Mouse (Mus musculus) MEL (cell line): ENCODE measurements around the gene Nabp2. TPM values are rescaled to one million over a fixed set of nuclear protein-coding genes. Genes with fewer than 3 reads are reported as not detected.

Experiments
- DNase-seq: peaks from one replicate; pipeline ENCODE4 v3.0.0; 2011; ENCODE audit warnings: low read depth, low spot score
- H3K27ac ChIP-seq: 2 replicates; pipeline ENCODE4 v1.5.1; 2012; ENCODE audit warnings: low read depth, mild to moderate bottlenecking, control low read depth, low read length, moderate library complexity; ENCODE audit not compliant: control insufficient read depth
- H3K27me3 ChIP-seq, 2 experiments: fragments of 150-350 bp in 1 of 2; sonication (generic) in 1 of 2; 2 replicates each; pipeline ENCODE4 v1.6.1; 2012; ENCODE audit warnings: low read length in 2 of 2, mild to moderate bottlenecking in 2 of 2, improper control_type of control experiment in 1 of 2, moderate library complexity in 1 of 2; ENCODE audit not compliant: insufficient read depth in 2 of 2, control insufficient read depth in 1 of 2
- H3K36me3 ChIP-seq, 2 experiments: 2 replicates each; pipeline ENCODE4 v1.6.1; 2012 to 2014; ENCODE audit warnings: low read length in 2 of 2, improper control_type of control experiment in 1 of 2, inconsistent platforms in 1 of 2, mild to moderate bottlenecking in 1 of 2; ENCODE audit not compliant: insufficient read depth in 2 of 2, control insufficient read depth in 1 of 2
- H3K4me1 ChIP-seq, 2 experiments: fragments of 150-350 bp in 1 of 2; sonication (generic) in 1 of 2; 2 replicates each; pipeline ENCODE4 v1.6.1; 2012; ENCODE audit warnings: low read length in 2 of 2, improper control_type of control experiment in 1 of 2, mild to moderate bottlenecking in 1 of 2; ENCODE audit not compliant: insufficient read depth in 2 of 2, control insufficient read depth in 1 of 2
- H3K4me3 ChIP-seq, 2 experiments: fragments of 150-350 bp in 1 of 2; sonication (generic) in 1 of 2; 2 replicates each; pipeline ENCODE4 v1.5.1; 2012; ENCODE audit warnings: low read depth in 2 of 2, low read length in 2 of 2, mild to moderate bottlenecking in 2 of 2, moderate library complexity in 2 of 2, control low read depth in 1 of 2, improper control_type of control experiment in 1 of 2; ENCODE audit not compliant: control insufficient read depth in 1 of 2, insufficient read depth in 1 of 2
- H3K79me2 ChIP-seq: 2 replicates; pipeline ENCODE4 v1.6.1; 2012; ENCODE audit warnings: mild to moderate bottlenecking, low read length, moderate library complexity; ENCODE audit not compliant: control insufficient read depth, poor library complexity, insufficient read depth
- H3K9ac ChIP-seq: 2 replicates; pipeline ENCODE4 v1.6.1; 2012; ENCODE audit warnings: low read depth, mild to moderate bottlenecking, control low read depth, low read length, moderate library complexity; ENCODE audit not compliant: control insufficient read depth, poor library complexity, severe bottlenecking
- H3K9me3 ChIP-seq: fragments of 150-350 bp; sonication (generic); replicated peaks from 2 replicates; pipeline ENCODE4 v1.6.1; 2012; ENCODE audit warnings: mild to moderate bottlenecking, low read length, improper control_type of control experiment, moderate library complexity; ENCODE audit not compliant: insufficient read depth
- BHLHE40 ChIP-seq: IDR thresholded peaks from 2 replicates; pipeline ENCODE4 v1.6.1; 2012; ENCODE audit warnings: low read depth, mild to moderate bottlenecking, inconsistent platforms, low read length, improper control_type of control experiment, borderline replicate concordance
- CHD1 ChIP-seq: IDR thresholded peaks from 2 replicates; pipeline ENCODE4 v1.6.1; 2012; ENCODE audit warnings: low read depth, mild to moderate bottlenecking, inconsistent platforms, low read length, improper control_type of control experiment
- CHD2 ChIP-seq: IDR thresholded peaks from 2 replicates; pipeline ENCODE4 v1.6.1; 2011; ENCODE audit warnings: low read length, improper control_type of control experiment
- E2F4 ChIP-seq: IDR thresholded peaks from 2 replicates; pipeline ENCODE4 v1.6.1; 2011; ENCODE audit warnings: low read depth, low read length, improper control_type of control experiment, borderline replicate concordance
- ELF1 ChIP-seq: IDR thresholded peaks from 2 replicates; pipeline ENCODE4 v1.6.1; 2014; ENCODE audit warnings: low read depth, mild to moderate bottlenecking, inconsistent platforms, low read length, improper control_type of control experiment, moderate library complexity
- ETS1 ChIP-seq: IDR thresholded peaks from 2 replicates; pipeline ENCODE4 v1.6.1; 2012; ENCODE audit warnings: low read depth, mild to moderate bottlenecking, inconsistent platforms, low read length, improper control_type of control experiment, moderate library complexity
- GABPA ChIP-seq: IDR thresholded peaks from 2 replicates; pipeline ENCODE4 v1.6.1; 2012; ENCODE audit warnings: low read depth, mild to moderate bottlenecking, inconsistent platforms, low read length, improper control_type of control experiment, moderate library complexity
- GATA1 ChIP-seq: IDR thresholded peaks from 2 replicates; pipeline ENCODE4 v1.6.1; 2011; ENCODE audit warnings: low read depth, low read length, improper control_type of control experiment
- JUND ChIP-seq: IDR thresholded peaks from 2 replicates; pipeline ENCODE4 v1.6.1; 2011; ENCODE audit warnings: low read depth, mild to moderate bottlenecking, improper control_type of control experiment, low read length
- KAT2A ChIP-seq: conservative IDR thresholded peaks from 2 replicates; pipeline ENCODE4 v1.6.1; 2012; ENCODE audit warnings: low read depth, low read length, improper control_type of control experiment, inconsistent platforms
- MXI1 ChIP-seq: IDR thresholded peaks from 2 replicates; pipeline ENCODE4 v1.6.1; 2011; ENCODE audit warnings: mild to moderate bottlenecking, low read depth, low read length, improper control_type of control experiment
- MYC ChIP-seq: IDR thresholded peaks from 2 replicates; pipeline ENCODE4 v1.6.1; 2011; ENCODE audit warnings: low read depth, mild to moderate bottlenecking, low read length, improper control_type of control experiment, moderate library complexity
- NELFE ChIP-seq: IDR thresholded peaks from 2 replicates; pipeline ENCODE4 v1.6.1; 2011; ENCODE audit warnings: low read depth, low read length, improper control_type of control experiment
- NRF1 ChIP-seq: IDR thresholded peaks from 2 replicates; pipeline ENCODE4 v1.6.1; 2014; ENCODE audit warnings: low read depth, mild to moderate bottlenecking, inconsistent platforms, low read length, improper control_type of control experiment, moderate library complexity; ENCODE audit not compliant: poor library complexity, insufficient read depth, severe bottlenecking
- POLR2A ChIP-seq, 2 experiments: IDR thresholded peaks; 2 replicates each; pipeline ENCODE4 v1.6.1; 2011 to 2012; ENCODE audit warnings: low read length in 2 of 2, mild to moderate bottlenecking in 2 of 2, control low read depth in 1 of 2, improper control_type of control experiment in 1 of 2, low read depth in 1 of 2, moderate library complexity in 1 of 2; ENCODE audit not compliant: control insufficient read depth in 1 of 2, insufficient read depth in 1 of 2, poor library complexity in 1 of 2
- POLR2AphosphoS2 ChIP-seq: IDR thresholded peaks from 2 replicates; pipeline ENCODE4 v1.6.1; 2011; ENCODE audit warnings: low read length, improper control_type of control experiment
- RCOR1 ChIP-seq: IDR thresholded peaks from 2 replicates; pipeline ENCODE4 v1.6.1; 2012; ENCODE audit warnings: low read depth, mild to moderate bottlenecking, inconsistent platforms, low read length, improper control_type of control experiment
- SIN3A ChIP-seq: IDR thresholded peaks from 2 replicates; pipeline ENCODE4 v1.6.1; 2012; ENCODE audit warnings: low read length, improper control_type of control experiment, inconsistent platforms
- SMC3 ChIP-seq: IDR thresholded peaks from 2 replicates; pipeline ENCODE4 v1.6.1; 2011; ENCODE audit warnings: low read depth, low read length, improper control_type of control experiment
- TAL1 ChIP-seq: IDR thresholded peaks from 2 replicates; pipeline ENCODE4 v1.6.1; 2012; ENCODE audit warnings: mild to moderate bottlenecking, inconsistent platforms, low read length, moderate library complexity, mixed read lengths
- TBP ChIP-seq: IDR thresholded peaks from 2 replicates; pipeline ENCODE4 v1.8.0; 2011; ENCODE audit warnings: low read depth, low read length, improper control_type of control experiment
- UBTF ChIP-seq: IDR thresholded peaks from 2 replicates; pipeline ENCODE4 v1.6.1; 2012; ENCODE audit warnings: low read depth, mild to moderate bottlenecking, inconsistent platforms, low read length, improper control_type of control experiment, moderate library complexity, borderline replicate concordance; ENCODE audit not compliant: insufficient read depth
- USF1 ChIP-seq: IDR thresholded peaks from 2 replicates; pipeline ENCODE4 v1.6.1; 2014; ENCODE audit warnings: low read depth, mild to moderate bottlenecking, inconsistent platforms, low read length, improper control_type of control experiment, moderate library complexity
- ZC3H11A ChIP-seq: IDR thresholded peaks from 2 replicates; pipeline ENCODE4 v1.6.1; 2012; ENCODE audit warnings: low read depth, mild to moderate bottlenecking, inconsistent platforms, low read length, improper control_type of control experiment
- ZMIZ1 ChIP-seq: IDR thresholded peaks from 2 replicates; pipeline ENCODE4 v1.6.1; 2012; ENCODE audit warnings: low read depth, mild to moderate bottlenecking, inconsistent platforms, low read length, improper control_type of control experiment, moderate library complexity
- polyA plus RNA-seq, 2 experiments: library from polyadenylated mRNA; stranded (reverse) in 1 of 2; unstranded in 1 of 2; fragments of >175 nt in 1 of 2; fragments of >200 nt in 1 of 2; gene quantifications; 2 replicates each; pipeline versions ENCODE4 v1.2.1 to v1.2.4; 2012; ENCODE audit warnings: low replicate concordance in 2 of 2, low read depth in 1 of 2; ENCODE audit not compliant: insufficient read length in 2 of 2, insufficient read depth in 1 of 2, missing spikeins in 1 of 2
- total RNA-seq: library from RNA; depleted of rRNA; stranded (reverse); fragments of 300-350 nt; gene quantifications from 2 replicates; pipeline ENCODE4 v1.2.3, GENCODE M21; 2012

The Nabp2 gene
- total and polyA plus RNA-seq, 3 experiments = 33.7 to 249 (median 166) TPM

DNA sequence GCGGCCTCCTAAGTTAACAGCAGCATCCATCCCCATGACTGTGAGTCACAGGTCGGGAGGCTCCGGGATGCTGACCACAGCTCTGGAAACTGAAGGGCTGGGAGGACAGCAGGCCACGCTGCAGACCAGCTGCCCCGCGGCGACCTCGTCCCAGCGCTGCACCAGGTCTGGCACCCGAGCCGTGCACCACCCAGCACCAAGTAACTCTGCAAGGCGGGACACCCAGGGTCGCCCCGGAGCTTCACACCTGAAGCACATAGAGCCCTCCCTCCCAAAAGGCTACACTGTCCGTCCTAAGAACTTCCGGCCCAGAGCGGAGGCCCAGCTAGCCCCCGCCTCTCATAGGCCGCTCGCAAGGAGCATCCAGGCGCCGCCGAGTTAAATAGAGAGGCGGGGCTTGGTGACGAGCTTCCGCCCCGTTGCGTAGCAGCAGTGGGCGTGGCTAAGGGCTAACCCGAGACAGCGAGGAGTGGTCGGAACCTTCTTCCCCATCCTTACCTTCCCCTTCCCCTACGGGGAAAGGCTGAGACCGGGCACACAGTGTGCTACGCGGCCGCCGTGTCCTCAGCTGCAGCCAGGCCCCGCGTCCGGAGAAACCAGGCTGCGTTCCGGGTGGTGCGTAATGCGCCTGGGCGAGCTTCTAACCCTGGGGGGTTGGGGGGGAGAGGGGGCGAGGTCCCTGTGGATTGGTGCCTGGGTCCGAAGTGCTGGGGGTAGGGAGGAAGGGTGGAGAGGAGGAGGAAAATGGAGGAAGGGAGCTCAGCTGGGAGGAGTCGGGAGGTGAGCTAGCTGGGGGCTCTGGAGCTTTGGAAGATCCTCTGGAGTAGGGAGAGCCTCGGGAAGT lies at the start of gene Nabp2, which contains the start of gene Rnf41 (continued):
- no peak for TF ChIP-seq NRF1
- no peak for TF ChIP-seq TAL1
- TF ChIP-seq GATA1 = no peak
- no peak for TF ChIP-seq KAT2A
- TF ChIP-seq, all 39 proteins: peak for 9

DNA sequence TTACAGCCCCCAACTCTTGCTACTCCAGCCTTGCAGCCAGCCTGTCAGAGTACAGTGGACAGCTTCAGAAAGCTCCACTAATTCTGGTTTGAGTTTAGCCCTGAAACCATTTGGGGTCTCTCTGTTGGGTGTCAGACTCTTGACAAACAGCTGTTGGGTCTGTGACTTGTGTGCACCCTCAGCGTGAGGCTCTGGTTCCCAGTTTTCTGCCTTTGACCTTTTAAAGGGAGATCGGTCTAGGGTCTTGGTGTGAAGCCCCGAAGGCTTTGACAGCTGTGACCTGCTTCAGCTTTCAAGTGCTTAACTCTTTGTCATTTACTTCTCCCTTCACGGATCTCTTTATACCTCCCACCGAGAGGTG lies 49.0 kb upstream of the Nabp2 start:
- Histone ChIP-seq H3K36me3 (peaks cover 7% of the 10 kb centered on the region in 2 experiments), H3K27ac (peak overlapping the region; percentile 95), H3K27me3 (no peaks in the 10 kb centered on the region), H3K4me1 (peaks cover 5 to 12% of the 10 kb centered on the region in 2 experiments; a peak in 2 of 4 replicates)
- TF ChIP-seq JUND (no peak), SIN3A (0 out of 2 replicates have a peak, but pooled peaks have one; percentile 47)
- TF ChIP-seq, all 39 proteins: peak for 1
- DNase-seq = no peak
- H3K9me3 ChIP-seq = no peaks in the 10 kb centered on the region
- H3K9ac ChIP-seq = peak overlapping the region; percentile 89
- H3K4me3 ChIP-seq = peak overlapping the region; percentile 97 to 98
- H3K79me2 ChIP-seq = peaks cover 21% of the 10 kb centered on the region

DNA sequence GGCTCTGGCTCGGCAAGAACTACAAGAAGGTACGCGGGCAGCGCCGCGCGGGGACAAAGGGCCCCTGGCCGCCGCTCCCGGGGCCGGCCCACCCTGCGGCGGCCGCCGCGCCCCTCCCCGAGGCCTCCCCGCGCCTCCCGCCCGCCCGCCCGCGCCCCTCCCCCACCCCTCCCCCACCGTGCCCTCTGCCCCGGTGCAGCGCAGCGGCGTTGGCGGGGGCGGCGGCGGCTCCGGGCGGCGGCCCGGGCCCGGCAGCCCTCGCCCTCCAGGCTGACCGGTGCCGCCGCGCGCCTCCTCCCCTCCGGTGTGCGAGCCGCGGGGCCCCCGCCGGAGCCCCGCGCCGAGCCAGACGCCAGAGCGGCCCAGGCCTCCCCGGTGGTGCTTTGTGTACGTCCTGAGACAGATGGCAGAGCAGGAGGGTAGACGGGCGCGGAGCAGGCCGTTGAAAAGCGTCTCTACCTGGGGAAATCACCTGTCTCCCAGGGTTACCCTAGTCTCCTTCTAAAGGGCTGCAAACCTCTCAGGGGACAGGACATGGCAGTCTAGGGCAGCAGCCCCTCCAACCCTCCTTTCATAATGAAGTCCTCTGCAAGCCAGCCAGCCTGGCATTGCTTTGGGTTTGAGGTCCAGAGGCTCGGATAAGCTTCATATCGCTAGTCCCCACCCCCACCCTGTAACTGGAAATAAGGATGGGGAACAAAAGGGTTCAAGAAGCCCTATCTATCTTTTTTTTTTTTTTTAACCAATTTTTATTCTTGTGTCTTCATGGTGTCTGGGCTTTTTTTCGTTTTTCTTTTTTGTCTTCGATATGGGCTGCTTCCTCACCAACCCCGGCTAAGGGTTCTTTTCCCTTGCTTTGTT lies 48.3 kb upstream of the Nabp2 start:
- Histone ChIP-seq H3K36me3 (peaks cover 7% of the 10 kb centered on the region in 2 experiments), H3K4me1 (peaks cover 5 to 17% of the 10 kb centered on the region in 2 experiments; a peak in 3 of 4 replicates), H3K9me3 (no peaks in the 10 kb centered on the region), H3K9ac (peak overlapping the region; percentile 99), H3K27me3 (no peaks in the 10 kb centered on the region), H3K27ac (peak overlapping the region; percentile 95), H3K4me3 (peak overlapping the region; percentile 97 to 98), H3K79me2 (peaks cover 21% of the 10 kb centered on the region)
- peak; percentile 80 for DNase-seq
- TF ChIP-seq POLR2AphosphoS2 = peak; percentile 38; the same call in 1 of the 2 replicates
- TF ChIP-seq BHLHE40 = 0 out of 2 replicates have a peak, but pooled peaks have one; percentile 29
- TF ChIP-seq RCOR1 = 0 out of 2 replicates have a peak, but pooled peaks have one; percentile 38
- no peak for TF ChIP-seq CHD1
- no peak for TF ChIP-seq ZC3H11A
- peak; percentile 18; the same call in 1 of the 2 replicates for TF ChIP-seq MXI1
- TF ChIP-seq SIN3A = no peak; the same call in 1 of the 2 replicates
- TF ChIP-seq ELF1 = no peak
- TF ChIP-seq POLR2A (IDR thresholded peaks at IDR 0.05; ENCODE audit: control insufficient read depth in 1 of 2, insufficient read depth in 1 of 2, low read depth in 1 of 2, low read length in 2 of 2, poor library complexity in 1 of 2) = peak; percentile 18 to 51; a peak in 1 of 4 replicates
- TF ChIP-seq SMC3 = no peak
- peak; percentile 73 for TF ChIP-seq TBP
- no peak for TF ChIP-seq USF1
- TF ChIP-seq UBTF = no peak
- TF ChIP-seq ZMIZ1 = no peak
- no peak for TF ChIP-seq ETS1
- no peak for TF ChIP-seq JUND
- TF ChIP-seq E2F4 = no peak
- TF ChIP-seq KAT2A = no peak
- TF ChIP-seq CHD2 = no peak; the same call in 1 of the 2 replicates
- TF ChIP-seq NELFE = no peak
- TF ChIP-seq TAL1 = no peak
- TF ChIP-seq MYC = 0 out of 2 replicates have a peak, but pooled peaks have one; percentile 39
- TF ChIP-seq GABPA = no peak
